Mouse (Mus musculus): ENCODE data around the gene Zfp646.
"Not testable (repeated sequence)": the region's sequence is repeated elsewhere in the genome, so short reads cannot be mapped to it uniquely, and the experiment has no call there.

- not testable (repeated sequence) for TF ChIP-seq CTCF (IDR thresholded peaks at IDR 0.05; ENCODE audit: extremely low read depth, insufficient read depth, insufficient read length, insufficient replicate concordance); POLR2A (IDR thresholded peaks at IDR 0.05; ENCODE audit: low read depth, low read length)
Measured at GRCm38 (mm10) chr7:127895891-127896290, 19.9 kb downstream of the Zfp646 start.

All from spleen, adult 2 months (tissue).